Mouse (Mus musculus): ENCODE results near the gene Coasy.

The Coasy gene

GRCm38 (mm10) chr11:101082208-101083082, at the start of gene Coasy:
TSS of gene Coasy (plus strand) at chr11:101082565.
- peak; percentile 93 for DNase-seq

- no peak for DNase-seq
Observed at GRCm38 (mm10) chr11:101033856-101034500, 48.4 kb upstream of the Coasy start.

- DNase-seq, result peak; percentile 55
Observed at GRCm38 (mm10) chr11:101034614-101035327, 47.6 kb upstream of the Coasy start.

GRCm38 (mm10) chr11:101035328-101035695, 47.1 kb upstream of the Coasy start:
- no peak for DNase-seq

GRCm38 (mm10) chr11:101037795-101038194, 44.6 kb upstream of the Coasy start:
- DNase-seq, result peak; percentile 53

- no peak for DNase-seq
Observed at GRCm38 (mm10) chr11:101045826-101046225, 36.5 kb upstream of the Coasy start.

GRCm38 (mm10) chr11:101046440-101046839, 35.9 kb upstream of the Coasy start:
- no peak for DNase-seq

- DNase-seq, result no peak
Observed at GRCm38 (mm10) chr11:101047502-101047901, 34.9 kb upstream of the Coasy start.

GRCm38 (mm10) chr11:101050359-101050758, 32.0 kb upstream of the Coasy start:
- peak; percentile 76 for DNase-seq

GRCm38 (mm10) chr11:101051051-101051493, 31.3 kb upstream of the Coasy start:
- DNase-seq, result peak; percentile 73

- no peak for DNase-seq
Observed at GRCm38 (mm10) chr11:101051617-101052016, 30.7 kb upstream of the Coasy start.

- DNase-seq, result no peak
Observed at GRCm38 (mm10) chr11:101052751-101053473, 29.5 kb upstream of the Coasy start.

- DNase-seq, result no peak
Observed at GRCm38 (mm10) chr11:101053974-101054373, 28.4 kb upstream of the Coasy start.

- no peak for DNase-seq
Observed at GRCm38 (mm10) chr11:101055418-101055817, 26.9 kb upstream of the Coasy start.

GRCm38 (mm10) chr11:101056885-101057284, 25.5 kb upstream of the Coasy start:
- DNase-seq, result no peak

- peak; percentile 79 for DNase-seq
Observed at GRCm38 (mm10) chr11:101057860-101058259, 24.5 kb upstream of the Coasy start.

- no peak for DNase-seq
Observed at GRCm38 (mm10) chr11:101058726-101059125, 23.6 kb upstream of the Coasy start.

- no peak for DNase-seq
Observed at GRCm38 (mm10) chr11:101059473-101059872, 22.9 kb upstream of the Coasy start.

- DNase-seq, result peak; percentile 73
Observed at GRCm38 (mm10) chr11:101060126-101060525, 22.2 kb upstream of the Coasy start.

GRCm38 (mm10) chr11:101061049-101061448, 21.3 kb upstream of the Coasy start:
- DNase-seq, result no peak

- peak; percentile 76 for DNase-seq
Observed at GRCm38 (mm10) chr11:101062165-101062884, 20.0 kb upstream of the Coasy start.
